Mouse (Mus musculus): ENCODE measurements at regions not wholly inside any gene's neighbourhood (a gene's known extent, or its start where the extent isn't known, plus 50 kb on each side); places are given as distances from the start of the nearest gene placed in this dataset.

DNA sequence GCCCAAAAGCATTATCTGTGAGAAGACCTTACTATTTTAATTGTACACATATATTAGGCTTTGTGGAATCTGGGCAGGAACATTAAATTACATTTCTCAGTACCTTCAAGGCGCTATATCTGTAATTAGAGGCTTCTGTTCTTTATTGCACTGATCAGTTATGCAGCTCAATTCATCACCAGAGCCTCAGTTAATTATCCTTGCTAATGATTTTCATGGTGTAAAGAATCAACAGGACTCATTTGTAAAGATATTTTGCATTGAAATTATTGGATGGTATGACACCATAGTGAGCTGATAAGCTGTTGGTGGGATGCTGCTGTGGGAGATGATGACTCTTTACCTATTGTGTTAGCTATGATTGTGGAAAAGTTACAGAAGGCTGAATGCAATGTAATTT, 1490.9 kb upstream of the Slc39a10 start:
- no peak for DNase-seq (ENCODE audit: low read depth, low spot score)

DNA sequence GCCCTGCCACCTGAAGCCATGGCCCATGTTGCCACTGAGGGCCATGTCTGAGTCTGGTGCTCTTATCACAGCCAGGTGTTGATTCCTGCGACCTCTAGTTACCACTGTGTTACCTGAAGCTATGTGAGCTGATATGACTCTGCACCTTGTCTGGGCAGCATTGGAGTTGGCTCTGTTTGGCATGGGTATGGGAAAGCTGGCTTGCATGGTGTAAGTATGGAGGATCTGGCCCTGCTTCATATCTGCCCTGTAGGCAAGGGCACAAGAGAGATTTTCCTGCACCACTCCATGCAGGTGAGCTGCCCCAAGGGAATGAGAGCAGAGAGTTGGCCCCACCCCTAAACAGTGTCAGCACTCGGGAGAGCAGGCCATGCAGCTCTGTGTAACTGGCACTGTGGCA, 1487.5 kb upstream of the Slc39a10 start:
- no peak for DNase-seq (ENCODE audit: low read depth, low spot score)

- no peak for DNase-seq (ENCODE audit: low read depth, low spot score)
These were observed 1458.8 kb upstream of the Slc39a10 start for GRCm38 (mm10) chr1:48351416-48351815.

DNA sequence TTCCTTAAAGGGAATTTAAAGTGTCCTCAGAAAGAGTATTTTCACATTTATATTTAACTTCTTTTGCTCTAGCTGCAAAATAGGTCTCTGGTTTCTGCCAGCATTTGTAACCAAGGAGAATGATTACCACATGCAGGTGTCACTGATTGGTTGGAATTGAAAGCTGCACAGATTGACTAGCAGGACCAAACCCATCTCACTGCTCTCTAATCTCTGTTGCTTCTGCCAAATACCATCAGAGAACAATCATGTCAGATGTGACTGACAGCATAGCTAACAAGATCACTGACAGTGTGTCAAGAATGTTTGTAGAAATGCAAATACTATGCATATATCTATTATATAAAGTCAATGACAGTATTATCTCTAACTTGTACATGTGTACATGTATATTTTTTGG, 1450.3 kb upstream of the Slc39a10 start:
- peak; percentile 22 for DNase-seq (ENCODE audit: low read depth, low spot score)
